In genomic region chr5:73285470-73285978, GRCm38 (mm10) we compare ENCODE assay signal across 22 mouse cellular contexts. TPM values are rescaled to one million over a fixed set of nuclear protein-coding genes. Genes with fewer than 3 reads are reported as not detected.
DNase-seq lines count a peak whose midpoint lies in the region; ATAC-seq and TF ChIP-seq lines count a peak whose summit lies in the region.
"Had no signal": no experiment of that assay in that cellular context is flagged by ENCODE, and none has a peak within 500 bp of the region (broad histone marks: within the 10 kb centered on the region; RNA-seq: fewer than 3 reads in every experiment).

No protein-coding gene starts in this region.

- no peak for TF ChIP-seq POLR2A in thymus, adult 2 months (IDR thresholded peaks at IDR 0.05; ENCODE audit: control insufficient read depth, extremely low read depth, insufficient read depth, low read length, poor library complexity)

- no peak for ATAC-seq in hindbrain, embryonic 16.5 days
- ATAC-seq: forebrain, embryonic 16.5 days; intestine, embryonic 15.5 days had no signal

- TF ChIP-seq CTCF in thymus, adult 2 months (IDR thresholded peaks at IDR 0.05; ENCODE audit: borderline replicate concordance, control insufficient read depth, extremely low read depth, insufficient read depth, low read length, poor library complexity) = no peak

- H3K9ac ChIP-seq in hindbrain, embryonic 16.5 days (ENCODE audit: low read depth, low read length) = no peak overlapping the region
- H3K9ac ChIP-seq: embryonic facial prominence, embryonic 13.5 days; forebrain, embryonic 12.5 days; heart, embryonic 15.5 days; hindbrain, embryonic 14.5 days; intestine, embryonic 15.5 days had no signal

- WGBS in thymus, adult 2 months = 92% methylated on average over 3 of the region's 3 CpGs
- WGBS in hindbrain, embryonic 16.5 days = 90% methylated on average over 3 of the region's 3 CpGs

- DNase-seq in thymus, postnatal 4 days = peak; percentile 1
- no peak for DNase-seq in thymus, adult 2 months
- DNase-seq in CD4-positive, CD25-positive, alpha-beta regulatory T cell, adult 2 months (ENCODE audit: low read depth, low spot score) = peak; percentile 63
- peak; percentile 76 for DNase-seq in induced T-regulatory cell, adult 2 months (ENCODE audit: low read depth)
- no peak for DNase-seq in kidney, adult 9 months
- DNase-seq in adrenal gland, postnatal 4 days (ENCODE audit: low spot score in 2 of 2) = no peak
- DNase-seq: adrenal gland, postnatal 14 days; cerebellum, adult 18-20 months; cerebellum, adult 9-11 months; cerebellum, postnatal 36 days; heart, adult 18-20 months; heart, postnatal 14 days; kidney, adult 2 months had no signal

- no peaks in the 10 kb centered on the region for H3K4me1 ChIP-seq in thymus, adult 2 months (replicated peaks; ENCODE audit: control insufficient read depth, insufficient read depth, low read length)
- no peaks in the 10 kb centered on the region for H3K4me1 ChIP-seq in hindbrain, embryonic 16.5 days (ENCODE audit: control insufficient read depth, insufficient read depth, low read depth, low read length)
- H3K4me1 ChIP-seq: embryonic facial prominence, embryonic 13.5 days; forebrain, embryonic 12.5 days; hindbrain, embryonic 10.5 days; intestine, embryonic 15.5 days had no signal

- no peak overlapping the region for H3K27ac ChIP-seq in thymus, adult 2 months (ENCODE audit: control insufficient read depth, insufficient read depth, low read length)
- no peak overlapping the region for H3K27ac ChIP-seq in hindbrain, embryonic 16.5 days (ENCODE audit: low read depth, low read length)
- H3K27ac ChIP-seq: embryonic facial prominence, embryonic 13.5 days; forebrain, embryonic 12.5 days; heart, embryonic 15.5 days; hindbrain, embryonic 10.5 days; hindbrain, embryonic 14.5 days; intestine, embryonic 15.5 days had no signal

- H3K4me2 ChIP-seq in hindbrain, embryonic 16.5 days (ENCODE audit: low read length) = no peak overlapping the region
- H3K4me2 ChIP-seq: embryonic facial prominence, embryonic 13.5 days; forebrain, embryonic 12.5 days; heart, embryonic 11.5 days; heart, embryonic 15.5 days; hindbrain, embryonic 14.5 days; intestine, embryonic 15.5 days had no signal

- H3K9me3 ChIP-seq in hindbrain, embryonic 16.5 days (ENCODE audit: control insufficient read depth, low read length) = no peaks in the 10 kb centered on the region
- H3K9me3 ChIP-seq: embryonic facial prominence, embryonic 13.5 days; forebrain, embryonic 12.5 days; heart, embryonic 15.5 days; hindbrain, embryonic 10.5 days; intestine, embryonic 15.5 days had no signal

- no peaks in the 10 kb centered on the region for H3K36me3 ChIP-seq in thymus, adult 2 months (ENCODE audit: control insufficient read depth, insufficient read depth, low read length)
- H3K36me3 ChIP-seq in hindbrain, embryonic 16.5 days (ENCODE audit: control insufficient read depth, insufficient read depth, low read length) = no peaks in the 10 kb centered on the region
- H3K36me3 ChIP-seq: embryonic facial prominence, embryonic 13.5 days; forebrain, embryonic 12.5 days; heart, embryonic 15.5 days; hindbrain, embryonic 10.5 days; intestine, embryonic 15.5 days had no signal

- H3K27me3 ChIP-seq in thymus, adult 2 months (ENCODE audit: control insufficient read depth, insufficient read depth, low read length) = no peaks in the 10 kb centered on the region
- H3K27me3 ChIP-seq in hindbrain, embryonic 16.5 days (replicated peaks; ENCODE audit: control insufficient read depth, insufficient read depth, low read length) = no peaks in the 10 kb centered on the region
- H3K27me3 ChIP-seq: embryonic facial prominence, embryonic 13.5 days; forebrain, embryonic 12.5 days; heart, embryonic 15.5 days; intestine, embryonic 15.5 days had no signal

- H3K4me3 ChIP-seq in thymus, adult 2 months (ENCODE audit: control insufficient read depth, insufficient read depth, low read length) = no peak overlapping the region
- no peak overlapping the region for H3K4me3 ChIP-seq in hindbrain, embryonic 16.5 days (ENCODE audit: low read length)
- H3K4me3 ChIP-seq: embryonic facial prominence, embryonic 13.5 days; forebrain, embryonic 12.5 days; heart, embryonic 15.5 days; hindbrain, embryonic 10.5 days; intestine, embryonic 15.5 days had no signal

RNA-seq across cellular contexts. Expression of gene Ociad1, which starts 7.1 kb away (rescaled TPM):
- 72.5 and 73.3 TPM in 2 replicates for polyA plus RNA-seq in thymus, adult 2 months (2012; rRNA removed)
- polyA plus RNA-seq in hindbrain, embryonic 16.5 days (2015; fragmentation: Nextera tagmentation; extraction: Ambion mirVana) = 352 and 402 TPM in 2 replicates
- total RNA-seq in adrenal gland, postnatal 4 days (2021) = 100 to 1,000 TPM; 203 to 214 TPM

RNA-seq across cellular contexts. Expression of gene Fryl, which starts 29.1 kb away (rescaled TPM):
- 107 and 147 TPM in 2 replicates for polyA plus RNA-seq in thymus, adult 2 months (2012; rRNA removed)
- 29.3 and 32.1 TPM in 2 replicates for polyA plus RNA-seq in hindbrain, embryonic 16.5 days (2015; fragmentation: Nextera tagmentation; extraction: Ambion mirVana)
- 10 to 100 TPM; 49.7 to 55.7 TPM for total RNA-seq in adrenal gland, postnatal 4 days (2021)

RNA-seq across cellular contexts. Expression of gene Ociad2, which starts 55.3 kb away (rescaled TPM):
- 2.6 and 3.1 TPM in 2 replicates for polyA plus RNA-seq in thymus, adult 2 months (2012; rRNA removed)
- polyA plus RNA-seq in hindbrain, embryonic 16.5 days (2015; fragmentation: Nextera tagmentation; extraction: Ambion mirVana) = 26.6 and 27.4 TPM in 2 replicates
- total RNA-seq in adrenal gland, postnatal 4 days (2021) = 10 to 100 TPM; 11.4 to 11.7 TPM

Comparison
In these comparisons a context has a peak if more than half of its experiments do, and no peak if none do; other contexts are left out.
1. DNase-seq: peak in thymus, postnatal 4 days (single experiment), CD4-positive, CD25-positive, alpha-beta regulatory T cell, adult 2 months (single experiment) and induced T-regulatory cell, adult 2 months (single experiment); none in thymus, adult 2 months (single experiment), kidney, adult 9 months (single experiment) and adrenal gland, postnatal 4 days (0 of 2).